Mouse (Mus musculus): ENCODE data around the gene Cbll1. TPM values are rescaled to one million over a fixed set of nuclear protein-coding genes. Genes with fewer than 3 reads are reported as not detected.

Gene Cbll1
- total RNA-seq (2022): 10 to 100 TPM; 20.5 to 22.0 (median 21.3) TPM

GRCm38 (mm10) chr12:31499314-31500131 lies at the start of gene Cbll1:
TSS of gene Cbll1 (minus strand) at chr12:31499616.
- DNase-seq (ENCODE audit: low spot score in 2 of 2): peak; percentile 91 to 93

- DNase-seq (ENCODE audit: low spot score in 2 of 2): no peak
Measured at GRCm38 (mm10) chr12:31546061-31546460, 46.6 kb upstream of the Cbll1 start.

GRCm38 (mm10) chr12:31545219-31545618 lies 45.8 kb upstream of the Cbll1 start:
- DNase-seq (ENCODE audit: low spot score in 2 of 2): no peak

- peak in 1 of 2 experiments; percentile 46 for DNase-seq (ENCODE audit: low spot score in 2 of 2)
Measured at GRCm38 (mm10) chr12:31541541-31541940, 42.1 kb upstream of the Cbll1 start.

- DNase-seq (ENCODE audit: low spot score in 2 of 2): no peak
Measured at GRCm38 (mm10) chr12:31539783-31540182, 40.4 kb upstream of the Cbll1 start.

- no peak for DNase-seq (ENCODE audit: low spot score in 2 of 2)
Measured at GRCm38 (mm10) chr12:31537515-31538230, 38.3 kb upstream of the Cbll1 start.

- no peak for DNase-seq (ENCODE audit: low spot score in 2 of 2)
Measured at GRCm38 (mm10) chr12:31534060-31534843, 34.8 kb upstream of the Cbll1 start.

GRCm38 (mm10) chr12:31533218-31533908 lies 33.9 kb upstream of the Cbll1 start:
- peak in 1 of 2 experiments; percentile 42 for DNase-seq (ENCODE audit: low spot score in 2 of 2)

- DNase-seq (ENCODE audit: low spot score in 2 of 2): no peak
Measured at GRCm38 (mm10) chr12:31532054-31532453, 32.6 kb upstream of the Cbll1 start.

- DNase-seq (ENCODE audit: low spot score in 2 of 2): no peak
Measured at GRCm38 (mm10) chr12:31527407-31527806, 28.0 kb upstream of the Cbll1 start.

GRCm38 (mm10) chr12:31521371-31521770 lies 22.0 kb upstream of the Cbll1 start:
- DNase-seq (ENCODE audit: low spot score in 2 of 2): no peak

- DNase-seq (ENCODE audit: low spot score in 2 of 2): no peak
Measured at GRCm38 (mm10) chr12:31520119-31520518, 20.7 kb upstream of the Cbll1 start.

GRCm38 (mm10) chr12:31513724-31514503 lies 14.5 kb upstream of the Cbll1 start:
- no peak for DNase-seq (ENCODE audit: low spot score in 2 of 2)

- DNase-seq (ENCODE audit: low spot score in 2 of 2): no peak
Measured at GRCm38 (mm10) chr12:31512634-31513411, 13.4 kb upstream of the Cbll1 start.

- DNase-seq (ENCODE audit: low spot score in 2 of 2): no peak
Measured at GRCm38 (mm10) chr12:31511218-31511617, 11.8 kb upstream of the Cbll1 start.

GRCm38 (mm10) chr12:31508496-31508895 lies 9.1 kb upstream of the Cbll1 start:
- DNase-seq (ENCODE audit: low spot score in 2 of 2): no peak

GRCm38 (mm10) chr12:31507718-31508364 lies 8.4 kb upstream of the Cbll1 start:
- DNase-seq (ENCODE audit: low spot score in 2 of 2): no peak

GRCm38 (mm10) chr12:31503211-31503610 lies 3.8 kb upstream of the Cbll1 start:
- DNase-seq (ENCODE audit: low spot score in 2 of 2): no peak

- no peak for DNase-seq (ENCODE audit: low spot score in 2 of 2)
Measured at GRCm38 (mm10) chr12:31501266-31501665, 1.9 kb upstream of the Cbll1 start.
